Mouse (Mus musculus) urinary bladder, postnatal 10 days (tissue): ENCODE data around the gene Efna2.
"Not testable (repeated sequence)": the region's sequence is repeated elsewhere in the genome, so short reads cannot be mapped to it uniquely, and the experiment has no call there.

ENCODE experiments used
- DNase-seq: peaks from one replicate; pipeline ENCODE4 v3.0.0; 2022; ENCODE audit warnings: low spot score

Efna2 gene

DNA sequence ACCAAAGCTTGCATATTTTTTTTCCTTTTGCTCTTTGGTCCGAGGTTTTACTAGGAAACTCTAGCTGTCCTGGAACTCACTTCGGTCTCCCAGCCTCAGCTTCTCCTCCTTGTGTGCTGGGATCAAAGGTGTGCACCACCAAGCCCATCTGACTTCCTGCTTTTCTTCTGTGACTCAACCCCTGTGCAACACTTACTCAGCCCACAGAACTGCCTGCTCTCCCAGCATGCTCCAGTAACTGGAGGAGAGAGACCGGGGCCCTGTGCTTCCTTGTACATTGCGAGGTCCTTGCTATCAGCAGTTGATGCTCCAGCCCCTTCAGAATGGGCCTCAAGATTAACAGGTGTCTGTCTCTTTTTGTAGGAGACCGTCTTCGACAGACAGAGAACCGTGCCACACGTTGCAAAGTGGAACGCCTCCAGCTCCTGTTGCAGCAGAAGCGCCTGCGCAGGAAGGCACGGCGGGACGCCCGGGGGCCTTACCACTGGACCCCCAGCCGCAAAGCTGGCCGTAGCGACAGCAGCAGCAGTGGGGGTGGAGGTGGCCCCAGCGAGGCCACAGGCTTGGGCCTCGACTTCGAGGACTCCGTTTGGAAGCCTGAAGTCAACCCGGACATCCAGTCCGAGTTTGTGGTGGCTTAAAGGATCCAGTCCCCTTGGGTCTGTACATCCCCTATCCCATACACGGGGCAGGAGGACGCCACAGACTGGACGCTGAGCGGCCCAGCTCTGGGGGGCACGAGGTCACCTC is 23.1 kb upstream of the Efna2 start:
- DNase-seq: no peak

DNA sequence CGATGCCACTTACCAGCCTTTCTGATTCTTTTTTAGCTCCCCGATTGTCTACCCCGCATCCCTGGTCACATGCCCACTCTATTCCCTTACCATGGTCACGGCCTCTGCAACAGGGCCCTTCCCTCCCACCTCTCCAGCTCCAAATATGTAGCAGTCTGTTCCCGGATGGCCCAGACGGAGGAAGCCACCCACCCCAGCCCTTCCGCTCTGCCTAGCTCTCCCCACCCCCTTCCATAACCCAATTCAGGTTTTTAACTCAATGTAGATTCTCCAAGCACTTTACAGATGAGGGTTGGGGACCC is 22.6 kb upstream of the Efna2 start:
- DNase-seq: no peak

DNA sequence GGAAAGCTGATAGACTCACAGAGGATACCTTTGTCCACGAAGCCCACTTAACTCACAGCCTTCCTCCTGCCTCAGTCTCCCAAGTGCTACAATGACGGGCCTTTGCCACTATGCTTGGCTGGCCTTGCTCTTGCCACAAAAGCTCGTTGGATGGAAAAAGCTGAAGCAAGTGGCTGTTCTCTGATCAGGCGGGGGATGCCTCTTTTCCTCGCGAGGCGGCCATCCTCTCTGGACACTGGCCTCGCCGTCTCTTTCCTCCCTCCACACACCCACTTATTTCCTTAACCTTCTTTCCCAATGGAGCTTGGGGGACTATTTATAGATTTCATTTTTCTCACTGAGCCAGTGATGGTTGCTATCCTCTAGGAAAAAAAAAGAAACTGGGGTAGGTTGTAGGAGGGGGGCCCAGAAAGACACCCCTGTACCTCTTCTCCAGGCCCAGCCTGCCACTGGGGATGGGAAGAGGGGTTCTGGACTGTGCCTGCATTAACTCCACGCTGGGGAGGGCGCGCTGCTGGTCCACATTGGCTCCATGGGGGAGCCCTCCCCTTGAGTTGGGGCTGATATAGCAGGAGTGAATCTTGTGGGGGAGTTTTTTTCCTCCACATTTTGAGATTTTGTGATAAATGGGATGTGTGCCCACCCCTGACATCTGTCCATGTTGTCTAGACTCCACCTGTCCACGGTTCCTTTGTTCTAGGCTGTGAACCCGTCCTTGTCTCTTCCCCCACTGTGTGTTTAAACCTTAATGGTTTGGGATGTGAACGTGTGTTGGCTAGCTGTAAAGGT is 21.9 kb upstream of the Efna2 start:
- no peak for DNase-seq

DNA sequence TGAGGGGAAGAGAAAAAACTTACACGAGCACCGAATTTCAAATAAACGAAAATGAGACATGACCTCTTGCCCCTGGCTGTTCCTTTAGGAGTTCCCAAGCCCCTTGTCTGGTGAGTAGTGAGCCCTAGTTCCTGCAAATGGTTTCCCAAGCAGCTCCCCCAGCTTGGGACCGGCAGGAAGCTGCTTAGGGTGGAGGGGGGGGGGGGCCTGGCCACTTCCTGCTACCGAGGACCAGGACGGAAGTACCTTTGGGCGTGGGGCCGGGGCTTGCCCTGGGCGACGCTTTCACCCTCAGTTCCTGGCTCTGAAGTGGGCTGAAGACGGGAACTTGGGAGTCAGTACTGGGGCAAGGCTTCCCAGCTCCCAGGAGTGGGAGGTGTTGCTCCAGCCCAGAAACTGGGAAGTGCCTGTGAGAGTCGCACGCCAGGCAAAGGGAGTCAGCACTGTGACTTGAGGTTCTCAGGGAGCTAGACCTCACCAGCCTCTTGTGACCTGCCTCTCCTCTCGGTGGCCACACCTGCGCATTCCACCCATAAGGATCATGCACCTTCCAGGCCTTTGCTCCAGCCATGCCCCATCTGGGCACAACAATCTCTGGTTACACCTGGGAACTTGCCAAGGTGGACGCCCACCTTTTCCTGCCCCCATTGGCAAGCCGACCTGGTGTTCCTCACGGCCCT is 20.8 kb upstream of the Efna2 start:
- no peak for DNase-seq

DNA sequence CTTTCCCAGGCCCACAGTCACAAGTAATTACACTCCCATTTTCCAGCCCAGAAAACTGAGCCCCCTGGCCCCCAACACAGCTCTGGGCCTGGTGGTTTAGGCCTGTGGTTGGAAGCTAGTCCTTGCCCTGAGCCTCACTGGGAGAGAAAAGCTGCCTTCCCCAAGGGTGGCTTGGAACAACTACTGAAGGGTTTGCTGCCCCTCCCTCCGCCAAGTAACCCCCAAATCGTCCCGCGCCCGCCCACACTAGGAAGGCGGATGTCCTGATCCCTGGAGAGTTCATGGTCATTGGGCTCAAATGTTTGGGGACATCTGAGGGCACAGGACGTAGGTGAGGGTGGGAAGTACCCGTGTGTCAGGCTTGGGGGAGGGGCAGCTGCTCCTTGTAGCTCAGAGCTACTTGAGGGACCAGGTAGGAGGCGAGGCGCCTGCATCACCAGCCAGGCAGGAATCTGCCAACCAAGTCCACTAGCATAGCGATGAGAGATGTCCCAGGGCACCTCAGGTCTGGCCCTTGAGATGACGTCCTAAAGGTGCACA is 20.2 kb upstream of the Efna2 start:
- DNase-seq: no peak

DNA sequence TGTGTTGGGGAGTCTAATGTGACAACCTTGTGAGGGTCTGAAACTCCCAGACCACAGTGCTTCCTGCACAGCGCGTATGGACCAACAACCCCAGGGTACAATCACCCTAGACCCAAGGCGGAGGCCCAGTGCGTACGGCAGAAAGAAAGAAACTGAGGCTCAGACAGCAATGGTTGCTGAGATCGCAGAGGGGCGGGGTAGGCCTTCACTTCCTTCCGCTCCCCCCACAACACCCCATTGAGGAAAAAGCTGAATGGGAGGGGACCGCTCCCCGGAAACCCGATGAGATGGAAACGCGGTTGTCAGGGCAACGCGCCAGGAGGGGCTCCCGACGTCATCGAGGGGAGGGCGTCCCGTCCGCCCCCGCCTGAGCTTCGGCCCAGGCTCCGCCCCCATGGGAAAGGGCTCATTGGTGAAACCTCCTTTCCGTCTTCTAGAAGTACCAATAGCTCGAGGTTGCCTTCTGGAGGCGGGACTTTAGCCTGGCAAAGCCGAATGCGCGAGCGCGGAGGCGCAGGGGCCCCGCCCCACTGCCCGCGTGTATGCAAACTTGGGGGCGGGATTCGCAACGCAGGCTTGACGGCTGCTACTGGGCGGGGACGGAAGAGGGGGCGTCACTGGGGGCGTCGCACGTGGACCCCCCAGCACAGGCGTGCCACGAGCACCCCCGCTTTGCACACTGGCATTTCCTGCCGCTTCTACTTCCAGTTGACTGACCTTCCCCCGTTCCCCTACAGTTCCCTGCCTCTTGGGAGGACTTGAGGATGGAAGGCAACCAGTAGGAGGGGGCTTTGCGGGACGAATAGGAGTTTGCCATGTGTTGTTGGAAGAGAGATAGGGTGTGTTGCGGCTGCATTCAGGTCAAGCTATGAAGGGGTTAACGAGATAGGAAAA is 19.5 kb upstream of the Efna2 start:
- DNase-seq: peak; percentile 89

DNA sequence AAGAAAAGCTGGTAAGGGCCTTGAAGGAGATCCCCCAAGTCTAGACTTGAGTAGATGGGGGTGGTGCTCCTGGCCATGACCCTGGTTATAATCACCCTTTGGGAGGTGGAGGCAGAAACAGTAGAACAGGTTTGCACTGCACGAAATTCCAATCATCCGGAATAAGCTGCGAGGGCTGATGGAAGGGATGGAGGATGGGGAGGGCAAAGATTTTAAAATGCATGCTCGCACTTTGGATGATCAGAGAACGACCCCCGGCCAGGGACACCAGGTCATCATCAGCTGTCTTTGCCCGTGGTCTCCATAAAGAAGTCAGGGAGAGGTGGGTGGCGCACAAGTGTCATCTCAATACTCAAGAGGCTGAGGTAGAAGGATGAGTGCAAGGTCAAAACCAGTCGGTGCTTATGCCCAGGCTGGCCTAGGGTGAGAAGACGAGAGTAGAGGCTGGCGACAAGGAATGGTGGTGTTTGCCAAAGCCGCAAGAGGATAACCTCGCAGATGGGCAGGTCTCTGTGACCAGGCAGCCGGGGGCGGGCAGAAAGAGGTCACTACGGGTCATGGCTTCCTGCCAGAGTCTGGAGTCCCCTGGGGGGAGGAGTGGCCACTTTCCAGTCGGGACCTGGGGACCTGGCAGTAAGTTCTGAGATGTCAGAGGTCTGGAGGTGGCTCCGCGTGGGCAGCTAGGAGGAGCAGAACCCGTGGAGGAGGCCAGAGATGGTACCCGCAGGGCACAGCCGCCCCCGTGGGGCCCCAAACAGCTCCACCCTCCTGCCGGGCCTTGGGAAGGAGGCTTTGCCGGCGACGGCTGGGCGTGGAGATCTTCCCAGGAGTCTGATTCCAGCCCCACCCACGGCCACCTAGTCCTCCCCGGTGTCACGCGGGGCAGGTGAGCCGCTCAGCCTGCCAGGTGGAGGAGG is 18.6 kb upstream of the Efna2 start:
- peak; percentile 46 for DNase-seq

DNA sequence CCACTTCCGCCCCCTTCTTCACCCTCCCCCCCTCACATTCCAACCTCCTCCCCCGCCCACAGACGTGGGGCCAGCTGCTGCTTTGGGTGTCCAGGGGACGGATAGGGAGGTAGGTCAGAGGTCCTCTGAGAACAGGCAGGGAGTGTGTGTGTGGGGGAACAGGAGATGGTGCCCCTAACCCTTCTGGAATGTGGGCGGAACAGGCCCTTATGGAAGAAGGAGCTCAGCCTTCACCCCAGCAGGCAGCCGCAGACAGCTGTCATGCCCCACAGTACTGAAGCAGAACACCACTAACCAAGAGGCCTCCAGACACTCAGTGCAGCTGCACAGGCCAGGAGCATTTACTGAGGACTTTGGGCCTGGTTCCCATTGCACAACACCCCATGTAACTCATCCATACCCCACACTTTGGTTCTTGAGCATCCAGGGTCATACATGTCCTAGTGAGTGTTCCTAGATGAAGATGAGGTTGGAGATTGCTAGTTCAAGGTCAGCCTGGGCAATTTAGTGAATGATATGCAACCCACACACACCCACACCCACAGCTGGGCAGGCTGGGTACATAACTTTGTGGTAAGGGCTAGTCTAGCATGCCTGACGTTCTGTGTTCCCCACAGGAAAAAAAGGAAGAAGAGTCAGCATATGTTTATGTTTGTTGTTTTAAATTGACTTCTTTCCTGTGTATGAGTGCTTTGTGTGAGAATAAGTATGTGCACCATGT is 17.6 kb upstream of the Efna2 start:
- no peak for DNase-seq

DNA sequence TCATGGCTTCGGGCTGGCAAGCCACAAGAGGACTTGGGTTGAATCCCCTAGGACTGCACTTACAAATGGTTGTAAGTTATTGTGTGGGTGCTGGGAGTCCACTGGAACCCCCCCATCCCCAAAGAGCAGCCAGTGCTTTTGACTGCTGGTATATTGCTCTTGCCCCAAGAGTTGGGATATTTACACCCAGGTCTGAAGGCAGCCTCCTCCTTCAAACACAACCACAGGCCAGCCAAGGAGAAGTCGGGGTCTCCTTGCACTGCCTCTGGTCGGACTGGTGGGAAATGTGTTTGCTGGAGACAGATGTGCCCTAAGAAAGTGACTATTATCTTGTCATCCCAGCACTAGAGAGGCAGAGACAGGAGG is 17.1 kb upstream of the Efna2 start:
- DNase-seq: no peak

DNA sequence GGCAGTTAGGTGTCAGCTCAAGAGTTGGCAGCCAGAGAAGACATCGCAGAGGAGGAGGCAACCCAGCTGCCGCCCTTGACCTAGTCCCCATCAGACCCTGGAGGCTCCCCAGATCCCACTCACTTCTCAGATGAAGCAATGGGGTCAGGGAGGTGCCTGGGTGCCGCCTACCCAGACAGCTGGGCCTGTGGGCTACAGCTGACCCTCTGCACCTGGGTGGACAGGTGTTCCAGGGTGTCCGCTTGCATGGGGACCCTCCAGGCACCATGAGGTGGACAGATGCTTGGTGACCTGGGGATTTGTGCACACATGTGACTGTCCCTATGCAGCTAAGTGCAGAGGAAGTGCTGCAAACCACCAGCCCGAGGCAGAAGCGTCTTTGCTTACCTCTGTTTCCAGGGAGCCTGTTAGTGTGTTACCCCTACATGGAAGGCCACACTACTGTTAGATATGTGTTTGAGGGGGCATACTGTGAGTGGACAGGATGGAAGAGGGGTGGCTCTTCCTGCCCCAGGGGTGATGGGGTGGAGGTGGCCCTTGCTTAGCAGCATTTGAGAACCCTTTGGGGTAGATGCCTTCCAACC is 16.5 kb upstream of the Efna2 start:
- DNase-seq: no peak

DNA sequence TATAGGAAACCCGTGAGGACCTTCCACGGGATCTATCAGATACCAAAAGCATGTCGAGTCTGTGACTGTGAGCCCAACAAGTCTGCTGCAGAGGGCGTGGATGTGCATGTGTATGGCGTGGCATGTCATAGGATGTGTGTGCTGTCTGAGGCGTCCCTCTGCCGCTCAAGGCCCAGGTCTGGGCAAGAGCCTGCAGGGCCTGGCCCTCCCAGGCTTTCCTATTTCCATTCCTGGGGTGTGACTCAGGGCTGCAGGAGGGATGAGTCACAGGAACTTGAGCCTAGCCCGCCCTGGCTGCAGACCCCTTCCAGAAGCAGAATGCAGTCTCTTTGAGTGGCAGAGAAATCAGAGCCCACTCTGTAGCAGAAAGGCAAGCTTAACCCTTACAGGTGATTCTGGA is 15.6 kb upstream of the Efna2 start:
- no peak for DNase-seq

DNA sequence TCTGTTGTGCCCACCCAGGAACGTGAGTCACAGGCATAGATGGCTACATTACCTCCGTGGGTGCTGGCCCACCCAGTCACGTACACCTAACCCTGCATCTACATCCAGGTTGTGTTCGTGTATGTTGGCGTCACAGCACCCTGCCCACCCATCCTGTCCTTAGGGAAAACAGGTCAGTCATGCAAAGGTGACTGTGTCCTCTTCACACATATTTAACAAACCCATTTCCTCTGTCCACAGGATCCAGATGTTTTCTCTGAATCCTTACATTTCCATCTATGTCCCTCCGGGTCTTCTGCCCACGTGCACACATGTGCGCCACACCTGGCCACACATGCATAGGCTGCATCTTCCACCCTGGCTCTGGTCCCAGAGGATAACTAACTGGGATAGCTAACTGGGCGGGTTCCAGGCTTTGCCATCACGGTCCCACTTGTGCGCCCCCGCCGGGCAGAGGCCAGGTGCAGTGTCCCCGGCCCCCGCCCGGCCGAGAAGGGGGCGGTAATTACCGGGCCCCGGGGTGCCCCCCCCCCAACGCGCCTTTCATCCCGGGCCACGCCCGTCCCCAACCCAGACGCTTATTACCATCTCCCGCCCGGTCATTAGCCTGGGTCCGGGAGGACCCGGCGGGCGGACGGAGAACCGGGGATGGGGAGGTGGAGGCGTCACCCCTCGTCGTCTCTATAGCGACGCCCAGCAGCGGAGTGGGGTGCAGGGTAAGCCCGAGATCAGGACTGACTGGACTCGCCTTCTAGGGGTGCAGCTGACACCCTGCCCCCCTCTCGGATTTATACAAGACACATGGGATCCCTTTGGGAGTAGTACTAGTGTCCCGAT is 14.9 kb upstream of the Efna2 start:
- no peak for DNase-seq

DNA sequence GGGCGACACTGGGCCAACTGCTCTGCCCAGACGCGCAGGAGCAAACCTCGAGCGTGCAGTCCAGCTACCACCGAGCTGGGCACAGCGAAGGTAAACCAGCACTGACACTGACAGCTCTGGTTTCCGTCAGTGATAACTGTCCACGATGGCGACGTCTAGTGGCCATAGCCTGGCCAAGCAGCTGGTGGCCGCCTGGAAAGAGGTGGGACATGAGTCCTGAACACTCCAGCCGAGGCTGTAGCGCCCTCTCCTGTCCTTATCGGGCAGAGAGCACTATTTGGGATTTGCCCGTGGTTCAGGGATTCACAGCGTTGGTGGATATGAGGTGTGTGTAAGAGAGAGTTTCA is 14.3 kb upstream of the Efna2 start:
- DNase-seq: peak; percentile 85

DNA sequence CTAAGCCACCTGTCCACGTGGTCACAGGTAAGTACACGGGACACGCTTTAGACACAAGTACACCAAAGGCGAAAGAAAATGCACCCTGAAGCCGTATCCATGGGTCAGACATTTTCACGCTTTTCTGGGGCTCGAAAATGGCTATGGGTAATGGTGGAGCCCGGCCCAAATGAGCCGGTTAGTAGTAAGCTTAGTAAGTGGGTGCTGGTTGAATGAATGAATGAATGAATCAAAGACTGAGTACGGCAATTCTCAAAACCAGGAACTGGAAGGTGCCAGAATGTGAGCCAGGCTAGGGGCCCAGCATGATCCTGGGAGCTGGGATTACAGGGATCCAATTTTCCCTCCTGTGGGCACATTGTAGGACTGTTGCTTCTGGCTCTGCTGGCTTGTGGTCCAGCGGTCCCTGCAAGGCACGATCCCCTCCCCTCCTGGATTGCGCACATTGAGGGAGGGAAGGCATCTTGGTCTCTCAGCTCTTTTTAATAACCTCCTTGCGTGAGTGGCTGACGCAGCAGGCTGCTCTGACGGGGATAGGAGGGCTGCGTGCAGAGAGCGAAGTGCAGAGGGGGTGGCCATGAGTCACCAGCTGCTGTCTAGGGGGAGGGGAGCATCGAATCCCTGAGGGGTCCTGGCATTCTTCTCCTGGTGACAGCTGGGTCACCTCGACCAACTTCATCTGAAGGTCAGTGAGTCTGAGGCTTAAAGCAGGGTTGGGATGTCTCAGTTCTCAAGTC is 13.7 kb upstream of the Efna2 start, which contains the start of gene Cirbp:
Gene Cirbp, plus strand, starts transcription at position 594 of the 737 bp plus-strand sequence.
- DNase-seq: no peak

DNA sequence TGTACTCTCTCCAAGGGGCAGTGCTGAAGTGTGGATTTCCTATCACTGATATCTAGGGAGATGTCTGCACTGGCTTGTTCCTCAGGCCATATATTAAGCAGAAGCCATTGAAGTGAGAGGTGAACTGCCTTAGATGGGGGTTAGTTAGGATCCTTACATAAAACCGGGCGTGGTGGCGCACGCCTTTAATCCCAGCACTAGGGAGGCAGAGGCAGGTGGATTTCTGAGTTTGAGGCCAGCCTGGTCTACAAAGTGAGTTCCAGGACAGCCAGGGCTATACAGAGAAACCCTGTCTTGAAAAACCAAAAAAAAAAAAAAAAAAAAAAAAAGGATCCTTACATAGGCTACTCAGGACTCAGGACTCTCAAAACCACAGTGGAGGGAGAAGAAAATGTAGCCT is 13.1 kb upstream of the Efna2 start:
- not testable (repeated sequence) for DNase-seq

DNA sequence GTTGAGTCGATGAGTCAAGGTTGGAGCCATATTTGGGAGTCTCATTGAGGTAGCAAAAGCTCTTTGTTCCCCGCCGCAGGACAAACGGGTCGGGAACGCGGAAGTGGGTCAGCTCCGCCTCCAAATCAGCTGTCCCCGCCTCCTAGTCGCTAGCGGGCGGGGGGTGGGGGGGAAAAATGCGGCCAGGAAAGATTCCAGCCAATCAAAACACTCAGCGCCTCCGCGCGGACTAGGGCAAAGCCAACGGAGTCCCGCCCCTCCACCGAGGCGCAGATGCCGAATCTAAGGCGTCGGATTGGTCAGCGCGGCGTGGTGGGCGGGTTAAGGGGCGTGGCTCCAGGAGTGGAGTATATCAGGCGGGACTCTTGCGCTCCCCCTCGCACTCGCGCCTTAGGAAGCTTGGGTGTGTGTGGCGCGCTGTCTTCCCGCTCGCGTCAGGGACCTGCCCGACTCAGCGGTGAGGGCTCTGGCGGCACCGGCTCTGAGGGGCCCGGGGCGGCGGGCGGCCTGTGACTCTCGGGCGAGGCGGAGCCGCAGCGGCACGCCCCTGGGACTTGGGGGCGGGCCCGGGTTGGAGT is 11.7 kb upstream of the Efna2 start:
- DNase-seq: peak; percentile 94

DNA sequence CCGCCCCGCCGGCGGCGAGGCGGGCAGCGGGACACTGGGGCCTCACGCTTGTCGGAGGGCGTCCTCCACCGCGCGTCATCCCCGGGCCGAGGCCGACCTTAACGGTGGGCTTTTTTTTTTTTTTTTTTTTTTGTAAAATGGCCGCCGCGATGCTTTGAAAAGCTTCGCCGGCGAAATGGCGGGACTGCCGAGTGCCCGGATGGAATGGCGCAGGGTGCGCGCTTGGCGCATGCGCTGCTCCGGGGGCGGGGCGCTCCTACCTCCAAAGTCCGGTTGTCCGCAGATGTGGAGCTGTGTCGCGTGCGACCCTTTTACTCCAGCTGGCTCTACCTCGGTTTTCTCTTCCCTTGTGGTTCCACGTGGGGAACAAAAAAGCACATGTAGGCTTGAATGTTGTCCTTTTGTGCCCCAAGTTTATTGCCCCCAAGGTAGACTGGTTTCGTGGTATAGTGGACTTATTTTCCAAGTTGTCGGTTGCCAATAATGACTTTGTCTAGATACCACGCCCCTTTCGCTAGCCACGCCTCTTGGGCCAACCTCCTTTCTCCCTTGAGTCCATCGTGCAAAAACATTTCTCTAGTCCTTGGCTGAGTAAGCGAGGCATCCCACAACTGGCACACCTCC is 11.1 kb upstream of the Efna2 start:
- DNase-seq: peak; percentile 84
